Mouse (Mus musculus) hindbrain, embryonic 10.5 days (tissue): ENCODE measurements at regions not wholly inside any gene's neighbourhood (a gene's known extent, or its start where the extent isn't known, plus 50 kb on each side); places are given as distances from the start of the nearest gene placed in this dataset.

ENCODE experiments used
- DNase-seq: peaks from one replicate; pipeline ENCODE4 v3.0.0-alpha.2; 2017; ENCODE audit warnings: low spot score
- H3K27ac ChIP-seq: fragments of 300-500 bp; sonication (generic); 2 replicates; pipeline ENCODE4 v1.5.1; 2016; ENCODE audit warnings: mild to moderate bottlenecking, moderate library complexity
- H3K27me3 ChIP-seq: fragments of 300-500 bp; sonication (generic); 2 replicates; pipeline ENCODE4 v1.6.1; 2016; ENCODE audit warnings: mild to moderate bottlenecking; ENCODE audit not compliant: poor library complexity, insufficient read depth, severe bottlenecking
- H3K36me3 ChIP-seq: fragments of 300-500 bp; sonication (generic); 2 replicates; pipeline ENCODE4 v1.6.1; 2016; ENCODE audit warnings: mild to moderate bottlenecking, moderate library complexity
- H3K4me1 ChIP-seq: fragments of 300-500 bp; sonication (generic); replicated peaks from 2 replicates; pipeline ENCODE4 v1.6.1; 2016; ENCODE audit warnings: mild to moderate bottlenecking
- H3K4me3 ChIP-seq: fragments of 300-500 bp; sonication (generic); 2 replicates; pipeline ENCODE4 v1.5.1; 2016; ENCODE audit warnings: mild to moderate bottlenecking, moderate library complexity
- H3K9me3 ChIP-seq: fragments of 300-500 bp; sonication (generic); 2 replicates; pipeline ENCODE4 v1.6.1; 2016; ENCODE audit warnings: mild to moderate bottlenecking, moderate library complexity
- WGBS: fragments of 180-500 bp; shearing (Covaris S2); methylation state at CpG from one replicate; pipeline ENCODE4 v1.1.7; 2016; 5-methylcytosine and 5-hydroxymethylcytosine counted together

- Histone ChIP-seq H3K9me3 (no peaks in the 10 kb centered on the region), H3K36me3 (no peaks in the 10 kb centered on the region), H3K27me3 (no peaks in the 10 kb centered on the region), H3K4me1 (peaks cover 6% of the 10 kb centered on the region), H3K27ac (0 out of 2 replicates have a peak overlapping the region, but pooled peaks have one; percentile 23), H3K4me3 (no peak overlapping the region)
- no peak for DNase-seq
- 55% methylated on average over 1 of the region's 1 CpGs for WGBS
Observed at GRCm38 (mm10) chr15:103627085-103627484, 62.2 kb upstream of the Glycam1 start.
